Mouse (Mus musculus) embryonic fibroblast, embryonic 13.5 days (primary cell): ENCODE data around the gene Cd3e. TPM values are rescaled to one million over a fixed set of nuclear protein-coding genes. Genes with fewer than 3 reads are reported as not detected.
A peak's percentile ranks its signal among the peaks of the same experiment; 100 is the strongest.
"Not testable (repeated sequence)": the region's sequence is repeated elsewhere in the genome, so short reads cannot be mapped to it uniquely, and the experiment has no call there.

Experiments
- H3K27ac ChIP-seq: 2 replicates; pipeline ENCODE4 v1.5.1; 2012; ENCODE audit warnings: low read length, control low read depth, inconsistent platforms; ENCODE audit not compliant: insufficient read depth
- H3K4me1 ChIP-seq: 2 replicates; pipeline ENCODE4 v1.6.1; 2011; ENCODE audit warnings: low read length; ENCODE audit not compliant: control insufficient read depth, insufficient read depth
- H3K4me3 ChIP-seq: 2 replicates; pipeline ENCODE4 v1.5.1; 2011; ENCODE audit warnings: mild to moderate bottlenecking, control low read depth, low read length; ENCODE audit not compliant: insufficient read depth
- CTCF ChIP-seq: IDR thresholded peaks from 2 replicates; pipeline ENCODE4 v1.5.1; 2011; ENCODE audit warnings: mild to moderate bottlenecking, control low read depth, low read length, moderate library complexity, borderline replicate concordance; ENCODE audit not compliant: insufficient read depth
- POLR2A ChIP-seq: IDR thresholded peaks from 2 replicates; pipeline ENCODE4 v1.6.1; 2011; ENCODE audit warnings: low read depth, mild to moderate bottlenecking, control low read depth, low read length, moderate library complexity
- polyA plus RNA-seq: library from polyadenylated mRNA; stranded (reverse); fragments of >200 nt; gene quantifications from 2 replicates; pipeline ENCODE4 v1.2.4, GENCODE M21; 2011; ENCODE audit warnings: low read depth; ENCODE audit not compliant: missing spikeins, insufficient read length

Cd3e gene
- polyA plus RNA-seq, 1 experiment: not detected

GRCm38 (mm10) chr9:44982081-44982480, 27.3 kb downstream of the Cd3e start:
- Histone ChIP-seq H3K4me3 (no peak overlapping the region), H3K27ac (no peak overlapping the region), H3K4me1 (no peaks in the 10 kb centered on the region)
- no peak for TF ChIP-seq CTCF
- no peak for TF ChIP-seq POLR2A

GRCm38 (mm10) chr9:44981676-44982075, 27.8 kb downstream of the Cd3e start, which contains the start of gene Cd3d:
Cd3d (plus strand) TSS chr9:44981786.
- Histone ChIP-seq H3K4me1 (no peaks in the 10 kb centered on the region), H3K27ac (no peak within 1 kb of the TSS), H3K4me3 (no peak within 1 kb of the TSS)
- TF ChIP-seq CTCF: no peak
- no peak for TF ChIP-seq POLR2A

GRCm38 (mm10) chr9:44981104-44981503, 28.3 kb downstream of the Cd3e start:
- H3K27ac ChIP-seq: no peak overlapping the region
- no peaks in the 10 kb centered on the region for H3K4me1 ChIP-seq
- H3K4me3 ChIP-seq: no peak overlapping the region
- TF ChIP-seq POLR2A: no peak
- no peak for TF ChIP-seq CTCF

GRCm38 (mm10) chr9:44980242-44980641, 29.2 kb downstream of the Cd3e start, which contains the start of gene Cd3g:
Cd3g (minus strand) TSS chr9:44980431.
- Histone ChIP-seq H3K4me3 (no peak within 1 kb of the TSS), H3K27ac (no peak within 1 kb of the TSS), H3K4me1 (no peaks in the 10 kb centered on the region)
- no peak for TF ChIP-seq CTCF
- no peak for TF ChIP-seq POLR2A

GRCm38 (mm10) chr9:44979806-44980205, 29.6 kb downstream of the Cd3e start:
- Histone ChIP-seq H3K4me3 (no peak overlapping the region), H3K27ac (no peak overlapping the region), H3K4me1 (no peaks in the 10 kb centered on the region)
- no peak for TF ChIP-seq CTCF
- no peak for TF ChIP-seq POLR2A

- TF ChIP-seq POLR2A: no peak
- TF ChIP-seq CTCF: no peak
- H3K27ac ChIP-seq: no peak overlapping the region
- H3K4me1 ChIP-seq: no peaks in the 10 kb centered on the region
- no peak overlapping the region for H3K4me3 ChIP-seq
Measured at GRCm38 (mm10) chr9:44977813-44978212, 31.6 kb downstream of the Cd3e start.

GRCm38 (mm10) chr9:44969450-44969849, 40.0 kb downstream of the Cd3e start:
- H3K27ac ChIP-seq: no peak overlapping the region
- H3K4me1 ChIP-seq: peaks cover 3% of the 10 kb centered on the region; the same call in 1 of the 2 replicates
- TF ChIP-seq CTCF: no peak
- TF ChIP-seq POLR2A: no peak
- H3K4me3 ChIP-seq: no peak overlapping the region

- H3K4me1 ChIP-seq, H3K27ac ChIP-seq, H3K4me3 ChIP-seq: not testable (repeated sequence)
Measured at GRCm38 (mm10) chr9:44967763-44968162, 41.7 kb downstream of the Cd3e start.

- Histone ChIP-seq H3K4me3 (no peak overlapping the region), H3K4me1 (peaks cover 3% of the 10 kb centered on the region; the same call in 1 of the 2 replicates), H3K27ac (no peak overlapping the region)
- peak; percentile 39; the same call in 1 of the 2 replicates for TF ChIP-seq CTCF
- 0 out of 2 replicates have a peak, but pooled peaks have one; percentile 12 for TF ChIP-seq POLR2A
Measured at GRCm38 (mm10) chr9:44966815-44967242, 42.6 kb downstream of the Cd3e start.

- peak overlapping the region; percentile 73 for H3K4me3 ChIP-seq
- peaks cover 3% of the 10 kb centered on the region; the same call in 1 of the 2 replicates for H3K4me1 ChIP-seq
- TF ChIP-seq CTCF (no peak), POLR2A (peak; percentile 31)
- H3K27ac ChIP-seq: peak overlapping the region; percentile 78
Measured at GRCm38 (mm10) chr9:44965833-44966466, 43.5 kb downstream of the Cd3e start.
